Mouse (Mus musculus) lung, embryonic 16.5 days (tissue): ENCODE results near the gene Anp32e. TPM values are rescaled to one million over a fixed set of nuclear protein-coding genes. Genes with fewer than 3 reads are reported as not detected.

ENCODE experiments used
- ATAC-seq: fragments of 200-750 bp; cut with Nextera tagmentation; 2 replicates; pipeline ENCODE4 v1.8.0; 2017; ENCODE audit warnings: low read depth, mild to moderate bottlenecking, moderate library complexity
- H3K27ac ChIP-seq: fragments of 300-500 bp; sonication (generic); 2 replicates; pipeline ENCODE4 v1.5.1; 2014; ENCODE audit warnings: mild to moderate bottlenecking, control low read depth, low read length
- H3K27me3 ChIP-seq: fragments of 300-500 bp; sonication (generic); 2 replicates; pipeline ENCODE4 v1.6.1; 2014; ENCODE audit warnings: low read depth, low read length, mixed read lengths; ENCODE audit not compliant: control insufficient read depth, insufficient read depth
- H3K36me3 ChIP-seq: fragments of 300-500 bp; sonication (generic); 2 replicates; pipeline ENCODE4 v1.6.1; 2014; ENCODE audit warnings: low read length; ENCODE audit not compliant: control insufficient read depth, insufficient read depth
- H3K4me1 ChIP-seq: fragments of 300-500 bp; sonication (generic); replicated peaks from 2 replicates; pipeline ENCODE4 v1.6.1; 2014; ENCODE audit warnings: low read length, mixed read lengths; ENCODE audit not compliant: control insufficient read depth, insufficient read depth
- H3K4me2 ChIP-seq: fragments of 300-500 bp; sonication (generic); 2 replicates; pipeline ENCODE4 v1.6.1; 2014; ENCODE audit warnings: low read depth, low read length, control low read depth
- H3K4me3 ChIP-seq: fragments of 300-500 bp; sonication (generic); 2 replicates; pipeline ENCODE4 v1.5.1; 2014; ENCODE audit warnings: mild to moderate bottlenecking, low read length, control low read depth
- H3K9ac ChIP-seq: fragments of 300-500 bp; sonication (generic); 2 replicates; pipeline ENCODE4 v1.6.1; 2014; ENCODE audit warnings: low read length, control low read depth
- H3K9me3 ChIP-seq: fragments of 300-500 bp; sonication (generic); 2 replicates; pipeline ENCODE4 v1.6.1; 2016; ENCODE audit warnings: low read length; ENCODE audit not compliant: control insufficient read depth
- WGBS: fragments of 180-500 bp; shearing (Covaris S2); extraction: QIAGEN DNeasy Blood & Tissue Kit; methylation state at CpG from one replicate; pipeline ENCODE4 v1.1.7; 2014; 5-methylcytosine and 5-hydroxymethylcytosine counted together
- polyA plus RNA-seq: library from polyadenylated mRNA; unstranded; fragments of >200 nt; fragmentation: Nextera tagmentation; extraction: Ambion mirVana; gene quantifications from 2 replicates; pipeline ENCODE4 v1.2.1, GENCODE M21; 2015

Anp32e gene
- polyA plus RNA-seq, 1 experiment from 2014 or later = 230 TPM

GRCm38 (mm10) chr3:95932157-95932556, 3.1 kb downstream of the Anp32e start:
- no peaks in the 10 kb centered on the region for H3K27me3 ChIP-seq
- H3K9me3 ChIP-seq = no peaks in the 10 kb centered on the region
- H3K4me3 ChIP-seq = no peak overlapping the region
- H3K9ac ChIP-seq = no peak overlapping the region
- H3K4me2 ChIP-seq = no peak overlapping the region
- no peak overlapping the region for H3K27ac ChIP-seq
- WGBS = 40% methylated on average over 1 of the region's 1 CpGs
- H3K36me3 ChIP-seq = peaks cover 18% of the 10 kb centered on the region
- no peak for ATAC-seq
- H3K4me1 ChIP-seq = peaks cover 12% of the 10 kb centered on the region

- peaks cover 12% of the 10 kb centered on the region for H3K4me1 ChIP-seq
- H3K27ac ChIP-seq = no peak overlapping the region
- no peak overlapping the region for H3K4me2 ChIP-seq
- no peak overlapping the region for H3K4me3 ChIP-seq
- H3K9ac ChIP-seq = no peak overlapping the region
- H3K27me3 ChIP-seq = no peaks in the 10 kb centered on the region
- WGBS = 87% methylated on average over 7 of the region's 7 CpGs
- H3K9me3 ChIP-seq = no peaks in the 10 kb centered on the region
- H3K36me3 ChIP-seq = peaks cover 22% of the 10 kb centered on the region
- ATAC-seq = no peak
Observed at GRCm38 (mm10) chr3:95932566-95932965, 3.5 kb downstream of the Anp32e start.

GRCm38 (mm10) chr3:95933111-95933750, 4.2 kb downstream of the Anp32e start:
- H3K27me3 ChIP-seq = no peaks in the 10 kb centered on the region
- WGBS = 75% methylated on average over 7 of the region's 7 CpGs
- H3K9me3 ChIP-seq = no peaks in the 10 kb centered on the region
- peaks cover 12% of the 10 kb centered on the region for H3K4me1 ChIP-seq
- no peak overlapping the region for H3K9ac ChIP-seq
- H3K36me3 ChIP-seq = peaks cover 29% of the 10 kb centered on the region
- H3K4me2 ChIP-seq = no peak overlapping the region
- H3K4me3 ChIP-seq = no peak overlapping the region
- no peak for ATAC-seq
- H3K27ac ChIP-seq = no peak overlapping the region

- ATAC-seq = no peak
- Histone ChIP-seq H3K9me3 (no peaks in the 10 kb centered on the region), H3K36me3 (peaks cover 41% of the 10 kb centered on the region), H3K4me1 (peaks cover 12% of the 10 kb centered on the region), H3K4me2 (no peak overlapping the region), H3K27me3 (no peaks in the 10 kb centered on the region), H3K27ac (no peak overlapping the region), H3K4me3 (no peak overlapping the region), H3K9ac (no peak overlapping the region)
- 82% methylated on average over 1 of the region's 1 CpGs for WGBS
Observed at GRCm38 (mm10) chr3:95934448-95934847, 5.4 kb downstream of the Anp32e start.

- ATAC-seq = no peak
- Histone ChIP-seq H3K4me2 (no peak overlapping the region), H3K9me3 (no peaks in the 10 kb centered on the region), H3K27ac (no peak overlapping the region), H3K36me3 (peaks cover 68% of the 10 kb centered on the region), H3K9ac (no peak overlapping the region), H3K4me1 (no peaks in the 10 kb centered on the region), H3K4me3 (no peak overlapping the region), H3K27me3 (no peaks in the 10 kb centered on the region)
- WGBS = 91% methylated on average over 8 of the region's 8 CpGs
Observed at GRCm38 (mm10) chr3:95938217-95938616, 9.2 kb downstream of the Anp32e start.

- peaks cover 67% of the 10 kb centered on the region for H3K36me3 ChIP-seq
- no peaks in the 10 kb centered on the region for H3K27me3 ChIP-seq
- WGBS = 94% methylated on average over 15 of the region's 15 CpGs
- H3K9ac ChIP-seq = no peak overlapping the region
- no peaks in the 10 kb centered on the region for H3K4me1 ChIP-seq
- H3K4me2 ChIP-seq = no peak overlapping the region
- no peak for ATAC-seq
- H3K27ac ChIP-seq = no peak overlapping the region
- H3K4me3 ChIP-seq = no peak overlapping the region
- H3K9me3 ChIP-seq = no peaks in the 10 kb centered on the region
Observed at GRCm38 (mm10) chr3:95938835-95939234, 9.8 kb downstream of the Anp32e start.

GRCm38 (mm10) chr3:95942749-95943148, 13.7 kb downstream of the Anp32e start:
- no peaks in the 10 kb centered on the region for H3K9me3 ChIP-seq
- H3K4me2 ChIP-seq = no peak overlapping the region
- 84% methylated on average over 6 of the region's 6 CpGs for WGBS
- ATAC-seq = no peak
- H3K9ac ChIP-seq = no peak overlapping the region
- H3K36me3 ChIP-seq = peaks cover 59% of the 10 kb centered on the region
- no peaks in the 10 kb centered on the region for H3K27me3 ChIP-seq
- no peak overlapping the region for H3K4me3 ChIP-seq
- no peak overlapping the region for H3K27ac ChIP-seq
- no peaks in the 10 kb centered on the region for H3K4me1 ChIP-seq

GRCm38 (mm10) chr3:95943226-95943625, 14.2 kb downstream of the Anp32e start:
- WGBS = 92% methylated on average over 7 of the region's 7 CpGs
- Histone ChIP-seq H3K27me3 (no peaks in the 10 kb centered on the region), H3K9me3 (no peaks in the 10 kb centered on the region), H3K27ac (no peak overlapping the region), H3K9ac (no peak overlapping the region), H3K4me1 (no peaks in the 10 kb centered on the region), H3K4me3 (no peak overlapping the region), H3K4me2 (no peak overlapping the region), H3K36me3 (peaks cover 55% of the 10 kb centered on the region)
- ATAC-seq = no peak

- H3K9ac ChIP-seq = no peak overlapping the region
- ATAC-seq = no peak
- H3K4me3 ChIP-seq = no peak overlapping the region
- no peaks in the 10 kb centered on the region for H3K27me3 ChIP-seq
- no peaks in the 10 kb centered on the region for H3K4me1 ChIP-seq
- H3K36me3 ChIP-seq = peaks cover 42% of the 10 kb centered on the region
- H3K27ac ChIP-seq = no peak overlapping the region
- 79% methylated on average over 8 of the region's 8 CpGs for WGBS
- H3K4me2 ChIP-seq = no peak overlapping the region
- no peaks in the 10 kb centered on the region for H3K9me3 ChIP-seq
Observed at GRCm38 (mm10) chr3:95944742-95945141, 15.7 kb downstream of the Anp32e start.
